Mouse (Mus musculus) megakaryocyte progenitor cell, adult 5-6 weeks (primary cell): ENCODE data around the gene Birc3. TPM values are rescaled to one million over a fixed set of nuclear protein-coding genes. Genes with fewer than 3 reads are reported as not detected.
"Not testable (repeated sequence)": the region's sequence is repeated elsewhere in the genome, so short reads cannot be mapped to it uniquely, and the experiment has no call there.

Experiments used
- ATAC-seq: replicated peaks from 2 replicates; pipeline ENCODE4 v1.8.0; 2016; ENCODE audit warnings: mild to moderate bottlenecking, moderate TSS enrichment, inconsistent platforms; ENCODE audit not compliant: poor library complexity
- total RNA-seq, 2 experiments: library from RNA; stranded (forward) in 1 of 2; stranded (reverse) in 1 of 2; fragments of 157-497, 149-512 nt in 1 of 2; fragments of 200-1000 nt in 1 of 2; gene quantifications; 2 replicates each; pipeline versions ENCODE4 v1.2.3 to v1.2.4; 2015 to 2017

Gene Birc3
- total RNA-seq (2015): 34.4 and 38.0 TPM in 2 replicates
- total RNA-seq (2017): 25.5 and 31.8 TPM in 2 replicates

GRCm38 (mm10) chr9:7872775-7873439 is at the start of gene Birc3:
TSS of gene Birc3 (minus strand) at chr9:7873186.
- peak; percentile 72 for ATAC-seq

GRCm38 (mm10) chr9:7914925-7915324 is 41.9 kb upstream of the Birc3 start:
- no peak for ATAC-seq

GRCm38 (mm10) chr9:7914487-7914886 is 41.5 kb upstream of the Birc3 start:
- peak; percentile 96 for ATAC-seq

- no peak for ATAC-seq
These were observed 41.0 kb upstream of the Birc3 start for GRCm38 (mm10) chr9:7913953-7914352.

- peak; percentile 44 for ATAC-seq
These were observed 34.5 kb upstream of the Birc3 start for GRCm38 (mm10) chr9:7907351-7907985.

- ATAC-seq: no peak
These were observed 33.6 kb upstream of the Birc3 start for GRCm38 (mm10) chr9:7906564-7906963.

GRCm38 (mm10) chr9:7903825-7904224 is 30.8 kb upstream of the Birc3 start:
- no peak for ATAC-seq

GRCm38 (mm10) chr9:7903262-7903661 is 30.3 kb upstream of the Birc3 start:
- ATAC-seq: 0 out of 2 replicates have a peak, but pooled peaks have one; percentile 23

- no peak for ATAC-seq
These were observed 29.3 kb upstream of the Birc3 start for GRCm38 (mm10) chr9:7902311-7902710.

GRCm38 (mm10) chr9:7900965-7901364 is 28.0 kb upstream of the Birc3 start:
- ATAC-seq: no peak

- peak; percentile 100 for ATAC-seq
These were observed 24.5 kb upstream of the Birc3 start for GRCm38 (mm10) chr9:7897502-7897901.

- not testable (repeated sequence) for ATAC-seq
These were observed 18.8 kb upstream of the Birc3 start for GRCm38 (mm10) chr9:7891796-7892195.

GRCm38 (mm10) chr9:7891177-7891576 is 18.2 kb upstream of the Birc3 start:
- peak; percentile 54; the same call in 1 of the 2 replicates for ATAC-seq

GRCm38 (mm10) chr9:7884346-7884745 is 11.4 kb upstream of the Birc3 start:
- no peak for ATAC-seq

GRCm38 (mm10) chr9:7882304-7882865 is 9.4 kb upstream of the Birc3 start:
- ATAC-seq: no peak

GRCm38 (mm10) chr9:7873511-7874211 is 675 bp upstream of the Birc3 start:
- ATAC-seq: no peak

GRCm38 (mm10) chr9:7872044-7872774 is 777 bp downstream of the Birc3 start:
- 0 out of 2 replicates have a peak, but pooled peaks have one; percentile 1 for ATAC-seq

- ATAC-seq: peak; percentile 27
These were observed 1.5 kb downstream of the Birc3 start for GRCm38 (mm10) chr9:7871316-7872043.

GRCm38 (mm10) chr9:7870556-7871315 is 2.2 kb downstream of the Birc3 start:
- ATAC-seq: no peak
